Mouse (Mus musculus): ENCODE data around the gene Dnajc13. TPM values are rescaled to one million over a fixed set of nuclear protein-coding genes. Genes with fewer than 3 reads are reported as not detected.

The Dnajc13 gene
- polyA plus RNA-seq, 1 experiment from 2014 or later = 21.0 TPM

DNA sequence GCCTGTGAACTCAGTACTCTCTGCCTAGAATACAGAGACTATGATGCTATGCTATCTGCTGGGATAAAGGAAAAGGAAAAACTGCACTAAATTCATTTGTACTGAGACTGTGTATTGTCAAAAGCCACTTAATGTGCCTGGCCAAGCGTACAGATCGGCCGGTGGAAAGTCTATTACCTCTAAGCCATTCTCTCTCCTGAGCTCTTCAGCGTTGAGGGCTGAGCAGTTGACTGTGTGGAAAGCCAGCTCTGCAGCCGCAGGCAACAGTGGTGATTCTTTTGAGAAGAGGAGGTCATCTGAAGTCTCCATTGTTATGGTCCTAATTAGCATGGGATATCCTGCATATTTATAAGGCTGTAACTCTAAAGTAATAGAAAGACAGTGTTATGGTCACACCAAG, 80.4 kb downstream of the Dnajc13 start:
- H3K4me3 ChIP-seq (ENCODE audit: low read depth, low read length) = no peak overlapping the region
- no peaks in the 10 kb centered on the region for H3K4me1 ChIP-seq (ENCODE audit: control insufficient read depth, insufficient read depth, low read length)
- no peak overlapping the region for H3K4me2 ChIP-seq (ENCODE audit: low read length)
- ATAC-seq = no peak
- 27% methylated on average over 5 of the region's 5 CpGs for WGBS
- H3K36me3 ChIP-seq (ENCODE audit: control insufficient read depth, insufficient read depth, low read length) = peaks cover 29% of the 10 kb centered on the region
- no peak overlapping the region for H3K9ac ChIP-seq (ENCODE audit: low read depth, low read length)
- no peaks in the 10 kb centered on the region for H3K27me3 ChIP-seq (ENCODE audit: control insufficient read depth, insufficient read depth, low read depth, low read length)
- no peak overlapping the region for H3K27ac ChIP-seq (ENCODE audit: low read length)
- no peaks in the 10 kb centered on the region for H3K9me3 ChIP-seq (replicated peaks; ENCODE audit: control insufficient read depth, low read length, poor library complexity, severe bottlenecking)

DNA sequence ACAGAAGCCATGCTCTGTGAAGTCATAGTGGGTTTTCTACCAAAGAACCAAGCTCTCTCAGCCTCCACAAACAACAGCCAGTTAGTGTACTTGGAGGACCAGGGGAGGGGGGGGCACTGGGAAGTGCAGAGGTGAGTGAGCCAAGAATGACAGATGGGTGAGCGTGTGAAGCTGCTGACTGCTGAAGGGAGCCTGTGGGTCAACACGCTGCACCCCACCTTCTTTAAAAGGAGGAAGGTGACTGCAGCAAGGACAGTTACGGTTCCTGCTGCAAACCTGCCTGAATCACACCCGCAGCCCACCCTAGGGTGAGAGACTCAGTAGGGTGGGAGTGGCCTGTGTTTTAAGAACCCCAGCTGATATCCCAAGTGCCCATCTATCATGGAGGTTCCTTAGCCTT, 81.1 kb downstream of the Dnajc13 start:
- H3K27ac ChIP-seq (ENCODE audit: low read length) = no peak overlapping the region
- no peaks in the 10 kb centered on the region for H3K4me1 ChIP-seq (ENCODE audit: control insufficient read depth, insufficient read depth, low read length)
- no peak overlapping the region for H3K4me3 ChIP-seq (ENCODE audit: low read depth, low read length)
- no peak overlapping the region for H3K4me2 ChIP-seq (ENCODE audit: low read length)
- peaks cover 30% of the 10 kb centered on the region for H3K36me3 ChIP-seq (ENCODE audit: control insufficient read depth, insufficient read depth, low read length)
- no peak for ATAC-seq
- H3K9ac ChIP-seq (ENCODE audit: low read depth, low read length) = no peak overlapping the region
- H3K27me3 ChIP-seq (ENCODE audit: control insufficient read depth, insufficient read depth, low read depth, low read length) = no peaks in the 10 kb centered on the region
- 86% methylated on average over 4 of the region's 4 CpGs for WGBS
- H3K9me3 ChIP-seq (replicated peaks; ENCODE audit: control insufficient read depth, low read length, poor library complexity, severe bottlenecking) = no peaks in the 10 kb centered on the region

DNA sequence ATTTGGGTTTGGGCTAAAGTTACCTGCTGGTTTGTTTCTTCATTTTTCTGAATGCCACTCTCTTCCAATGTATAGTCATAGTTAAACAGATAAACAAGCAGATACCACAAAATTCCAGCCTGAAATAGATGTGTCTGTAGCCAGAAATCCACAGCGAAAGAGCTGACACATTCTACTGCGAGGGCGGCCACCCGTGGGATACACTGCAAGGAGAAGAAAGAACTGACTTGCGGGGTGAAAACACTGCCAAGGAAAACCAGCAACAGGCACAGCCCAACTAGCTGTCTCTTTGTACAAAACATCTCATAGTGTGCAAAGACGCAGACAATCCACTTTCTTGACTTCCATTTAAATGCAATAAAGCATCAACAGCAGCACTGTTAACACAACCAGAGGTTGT, 82.7 kb downstream of the Dnajc13 start:
- Histone ChIP-seq H3K4me2 (ENCODE audit: low read length) (no peak overlapping the region), H3K4me1 (ENCODE audit: control insufficient read depth, insufficient read depth, low read length) (no peaks in the 10 kb centered on the region), H3K9ac (ENCODE audit: low read depth, low read length) (no peak overlapping the region), H3K36me3 (ENCODE audit: control insufficient read depth, insufficient read depth, low read length) (peaks cover 43% of the 10 kb centered on the region), H3K9me3 (replicated peaks; ENCODE audit: control insufficient read depth, low read length, poor library complexity, severe bottlenecking) (no peaks in the 10 kb centered on the region), H3K27me3 (ENCODE audit: control insufficient read depth, insufficient read depth, low read depth, low read length) (no peaks in the 10 kb centered on the region), H3K27ac (ENCODE audit: low read length) (no peak overlapping the region), H3K4me3 (ENCODE audit: low read depth, low read length) (no peak overlapping the region)
- 95% methylated on average over 6 of the region's 6 CpGs for WGBS
- no peak for ATAC-seq

DNA sequence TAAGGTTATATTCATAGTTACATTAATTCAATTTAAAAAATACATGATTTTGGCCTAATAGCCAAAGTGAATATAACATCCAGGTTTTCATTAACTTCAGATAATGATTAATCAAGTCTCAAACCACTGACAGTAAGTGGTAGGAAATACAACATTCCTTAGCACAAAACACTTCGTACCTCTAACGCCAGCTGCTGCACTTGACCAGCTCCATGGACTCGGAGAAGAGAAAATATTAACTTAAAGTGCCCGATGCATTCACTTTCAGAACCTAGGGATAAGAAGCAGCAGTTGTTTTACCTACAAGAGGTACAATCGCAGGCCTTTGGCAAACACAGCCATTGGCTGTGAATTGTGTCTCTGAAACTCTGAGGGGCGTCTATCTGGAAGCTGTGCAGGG, 90.4 kb downstream of the Dnajc13 start:
- no peak overlapping the region for H3K9ac ChIP-seq (ENCODE audit: low read depth, low read length)
- H3K27me3 ChIP-seq (ENCODE audit: control insufficient read depth, insufficient read depth, low read depth, low read length) = no peaks in the 10 kb centered on the region
- peaks cover 41% of the 10 kb centered on the region for H3K36me3 ChIP-seq (ENCODE audit: control insufficient read depth, insufficient read depth, low read length)
- no peak overlapping the region for H3K4me3 ChIP-seq (ENCODE audit: low read depth, low read length)
- whole genome bisulfite sequencing = 95% methylated on average over 6 of the region's 6 CpGs
- no peaks in the 10 kb centered on the region for H3K9me3 ChIP-seq (replicated peaks; ENCODE audit: control insufficient read depth, low read length, poor library complexity, severe bottlenecking)
- H3K4me1 ChIP-seq (ENCODE audit: control insufficient read depth, insufficient read depth, low read length) = no peaks in the 10 kb centered on the region
- no peak for ATAC-seq
- H3K27ac ChIP-seq (ENCODE audit: low read length) = no peak overlapping the region
- H3K4me2 ChIP-seq (ENCODE audit: low read length) = no peak overlapping the region

DNA sequence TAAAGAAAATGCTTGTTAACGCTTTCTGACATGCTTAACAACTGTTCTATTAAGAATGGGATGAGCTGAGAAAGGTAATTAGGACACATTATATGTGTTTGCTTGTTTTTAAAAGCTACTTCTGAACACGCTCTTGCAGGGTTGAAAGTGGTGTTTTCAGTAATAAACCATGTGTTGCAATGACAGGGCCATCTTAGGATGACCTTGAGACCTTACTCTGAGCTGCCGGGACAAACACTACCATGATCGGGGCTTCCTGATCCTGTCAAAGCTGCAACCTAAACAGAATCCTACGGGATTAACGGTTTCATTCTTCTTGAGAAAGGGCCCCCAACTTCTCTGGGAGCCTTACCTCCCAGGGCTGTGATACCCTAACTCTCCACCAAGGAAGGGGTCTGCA, 91.1 kb downstream of the Dnajc13 start:
- peaks cover 40% of the 10 kb centered on the region for H3K36me3 ChIP-seq (ENCODE audit: control insufficient read depth, insufficient read depth, low read length)
- no peak overlapping the region for H3K27ac ChIP-seq (ENCODE audit: low read length)
- H3K9me3 ChIP-seq (replicated peaks; ENCODE audit: control insufficient read depth, low read length, poor library complexity, severe bottlenecking) = no peaks in the 10 kb centered on the region
- ATAC-seq = no peak
- H3K9ac ChIP-seq (ENCODE audit: low read depth, low read length) = no peak overlapping the region
- no peak overlapping the region for H3K4me2 ChIP-seq (ENCODE audit: low read length)
- H3K4me1 ChIP-seq (ENCODE audit: control insufficient read depth, insufficient read depth, low read length) = no peaks in the 10 kb centered on the region
- no peaks in the 10 kb centered on the region for H3K27me3 ChIP-seq (ENCODE audit: control insufficient read depth, insufficient read depth, low read depth, low read length)
- WGBS = 90% methylated on average over 6 of the region's 6 CpGs
- H3K4me3 ChIP-seq (ENCODE audit: low read depth, low read length) = no peak overlapping the region

DNA sequence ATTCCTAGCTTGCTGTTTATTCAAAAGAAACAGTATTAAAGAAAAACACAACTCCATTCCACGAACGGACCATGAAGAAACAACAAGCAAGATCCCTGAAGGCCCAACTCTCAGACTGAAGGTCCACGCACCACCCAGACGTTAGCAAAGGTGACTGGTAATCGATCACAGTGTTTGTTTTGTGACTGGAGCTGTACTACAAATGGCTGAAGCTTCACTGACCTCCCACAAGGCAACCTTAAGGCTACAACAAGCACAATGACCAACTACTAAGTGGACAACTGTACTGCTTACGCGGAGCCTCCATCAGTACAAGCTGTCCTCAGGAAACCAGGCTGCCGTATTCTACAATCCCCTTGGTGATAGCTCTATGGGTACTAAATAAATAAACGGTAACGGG, 92.7 kb downstream of the Dnajc13 start:
- Histone ChIP-seq H3K9ac (ENCODE audit: low read depth, low read length) (no peak overlapping the region), H3K4me3 (ENCODE audit: low read depth, low read length) (no peak overlapping the region), H3K4me2 (ENCODE audit: low read length) (no peak overlapping the region), H3K9me3 (replicated peaks; ENCODE audit: control insufficient read depth, low read length, poor library complexity, severe bottlenecking) (no peaks in the 10 kb centered on the region), H3K27me3 (ENCODE audit: control insufficient read depth, insufficient read depth, low read depth, low read length) (no peaks in the 10 kb centered on the region), H3K27ac (ENCODE audit: low read length) (no peak overlapping the region), H3K4me1 (ENCODE audit: control insufficient read depth, insufficient read depth, low read length) (no peaks in the 10 kb centered on the region), H3K36me3 (ENCODE audit: control insufficient read depth, insufficient read depth, low read length) (peaks cover 35% of the 10 kb centered on the region)
- no peak for ATAC-seq
- 96% methylated on average over 10 of the region's 10 CpGs for WGBS

DNA sequence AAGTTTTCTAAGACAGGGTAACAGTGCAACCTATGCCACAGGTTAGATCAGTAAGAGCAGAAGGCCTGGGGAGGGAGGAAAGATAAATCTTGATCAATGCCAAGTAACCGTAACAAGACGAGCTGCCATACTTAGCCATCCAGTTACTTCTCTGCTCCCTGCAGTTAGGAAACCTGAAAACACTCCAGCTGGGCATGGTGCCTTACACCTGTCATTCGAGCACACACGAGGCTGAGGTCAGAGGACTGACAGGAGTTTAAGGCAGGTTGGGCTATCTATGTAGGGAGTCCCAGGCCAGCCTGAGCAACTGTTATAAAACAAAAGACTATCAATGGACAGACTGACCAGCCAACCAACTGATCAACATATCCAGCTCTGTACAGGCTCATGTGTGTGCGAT, 96.8 kb downstream of the Dnajc13 start:
- no peak overlapping the region for H3K27ac ChIP-seq (ENCODE audit: low read length)
- H3K4me2 ChIP-seq (ENCODE audit: low read length) = no peak overlapping the region
- 97% methylated on average over 5 of the region's 5 CpGs for WGBS
- H3K4me1 ChIP-seq (ENCODE audit: control insufficient read depth, insufficient read depth, low read length) = no peaks in the 10 kb centered on the region
- H3K9ac ChIP-seq (ENCODE audit: low read depth, low read length) = no peak overlapping the region
- no peaks in the 10 kb centered on the region for H3K27me3 ChIP-seq (ENCODE audit: control insufficient read depth, insufficient read depth, low read depth, low read length)
- peaks cover 52% of the 10 kb centered on the region for H3K36me3 ChIP-seq (ENCODE audit: control insufficient read depth, insufficient read depth, low read length)
- H3K4me3 ChIP-seq (ENCODE audit: low read depth, low read length) = no peak overlapping the region
- ATAC-seq = no peak
- H3K9me3 ChIP-seq (replicated peaks; ENCODE audit: control insufficient read depth, low read length, poor library complexity, severe bottlenecking) = no peaks in the 10 kb centered on the region

DNA sequence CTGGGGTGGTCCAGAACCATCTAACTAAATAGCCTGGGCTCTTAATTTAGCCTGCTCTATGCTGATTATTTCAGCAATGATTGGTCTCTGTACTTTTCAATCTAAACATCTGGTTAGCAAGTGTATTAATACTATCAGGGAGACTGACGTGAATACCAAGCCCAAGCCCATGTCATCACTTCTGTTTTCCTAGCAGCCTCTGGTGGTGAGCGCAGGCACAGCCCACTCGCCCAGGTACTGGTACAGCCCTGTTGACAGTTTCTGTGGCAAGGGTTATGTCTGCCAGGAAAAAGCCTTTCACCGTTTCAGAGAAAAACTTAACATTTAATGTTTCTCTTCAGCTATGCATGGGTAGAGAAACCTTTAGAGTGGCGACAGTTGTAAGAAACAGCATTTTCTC, 98.5 kb downstream of the Dnajc13 start:
- Histone ChIP-seq H3K4me3 (ENCODE audit: low read depth, low read length) (no peak overlapping the region), H3K9me3 (replicated peaks; ENCODE audit: control insufficient read depth, low read length, poor library complexity, severe bottlenecking) (no peaks in the 10 kb centered on the region), H3K27me3 (ENCODE audit: control insufficient read depth, insufficient read depth, low read depth, low read length) (no peaks in the 10 kb centered on the region), H3K4me2 (ENCODE audit: low read length) (no peak overlapping the region), H3K36me3 (ENCODE audit: control insufficient read depth, insufficient read depth, low read length) (peaks cover 53% of the 10 kb centered on the region), H3K27ac (ENCODE audit: low read length) (no peak overlapping the region), H3K9ac (ENCODE audit: low read depth, low read length) (no peak overlapping the region), H3K4me1 (ENCODE audit: control insufficient read depth, insufficient read depth, low read length) (no peaks in the 10 kb centered on the region)
- WGBS = 90% methylated on average over 5 of the region's 5 CpGs
- no peak for ATAC-seq

DNA sequence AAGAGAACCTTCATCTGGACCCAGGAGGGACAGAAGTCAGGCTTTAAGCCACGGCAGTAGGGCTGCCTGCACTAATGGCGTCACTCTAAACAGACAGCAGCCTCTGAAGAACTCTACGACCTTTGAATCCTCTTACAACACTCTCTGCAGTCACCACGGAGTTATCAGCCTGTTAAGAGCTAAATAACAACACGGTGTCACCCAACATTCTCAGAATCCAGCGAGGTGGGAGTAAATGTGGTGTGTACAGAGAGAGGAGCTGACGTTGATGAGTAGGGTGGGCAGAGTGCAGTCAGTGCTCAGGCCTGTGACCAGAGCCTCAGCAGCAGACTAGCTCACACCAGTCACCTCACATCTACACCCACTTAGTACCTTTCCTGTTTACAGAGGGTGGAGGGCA, 101.6 kb downstream of the Dnajc13 start:
- H3K4me2 ChIP-seq (ENCODE audit: low read length) = no peak overlapping the region
- no peak overlapping the region for H3K4me3 ChIP-seq (ENCODE audit: low read depth, low read length)
- H3K36me3 ChIP-seq (ENCODE audit: control insufficient read depth, insufficient read depth, low read length) = peaks cover 73% of the 10 kb centered on the region
- 83% methylated on average over 7 of the region's 7 CpGs for WGBS
- no peak overlapping the region for H3K27ac ChIP-seq (ENCODE audit: low read length)
- H3K9ac ChIP-seq (ENCODE audit: low read depth, low read length) = no peak overlapping the region
- no peak for ATAC-seq
- no peaks in the 10 kb centered on the region for H3K27me3 ChIP-seq (ENCODE audit: control insufficient read depth, insufficient read depth, low read depth, low read length)
- H3K9me3 ChIP-seq (replicated peaks; ENCODE audit: control insufficient read depth, low read length, poor library complexity, severe bottlenecking) = no peaks in the 10 kb centered on the region
- no peaks in the 10 kb centered on the region for H3K4me1 ChIP-seq (ENCODE audit: control insufficient read depth, insufficient read depth, low read length)

DNA sequence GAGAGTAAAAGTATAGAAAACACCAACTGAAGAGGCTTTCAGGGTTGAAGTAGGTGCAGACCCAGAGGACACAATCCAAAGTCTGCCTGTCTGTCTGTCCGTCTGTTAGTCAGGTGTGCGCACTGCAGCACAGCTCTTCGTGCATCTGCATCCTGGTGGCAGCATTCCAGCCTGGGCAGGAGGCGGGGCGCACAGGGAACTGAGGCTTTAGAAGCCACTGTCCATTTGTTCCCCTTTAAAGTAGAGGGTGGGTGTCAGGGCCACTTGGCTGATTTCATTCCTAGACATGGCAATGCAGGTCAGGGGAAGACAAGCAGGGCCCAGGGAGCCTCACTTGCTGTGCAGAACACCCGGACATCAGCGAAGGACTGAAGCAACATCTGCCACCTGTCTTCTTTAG, 105.4 kb downstream of the Dnajc13 start:
- H3K36me3 ChIP-seq (ENCODE audit: control insufficient read depth, insufficient read depth, low read length) = peaks cover 75% of the 10 kb centered on the region
- ATAC-seq = no peak
- H3K4me2 ChIP-seq (ENCODE audit: low read length) = no peak overlapping the region
- H3K9ac ChIP-seq (ENCODE audit: low read depth, low read length) = no peak overlapping the region
- 97% methylated on average over 7 of the region's 7 CpGs for WGBS
- no peaks in the 10 kb centered on the region for H3K9me3 ChIP-seq (replicated peaks; ENCODE audit: control insufficient read depth, low read length, poor library complexity, severe bottlenecking)
- no peaks in the 10 kb centered on the region for H3K27me3 ChIP-seq (ENCODE audit: control insufficient read depth, insufficient read depth, low read depth, low read length)
- no peak overlapping the region for H3K4me3 ChIP-seq (ENCODE audit: low read depth, low read length)
- H3K27ac ChIP-seq (ENCODE audit: low read length) = no peak overlapping the region
- no peaks in the 10 kb centered on the region for H3K4me1 ChIP-seq (ENCODE audit: control insufficient read depth, insufficient read depth, low read length)

Measured in midbrain, embryonic 16.5 days (tissue).